Mouse (Mus musculus) intestine, postnatal 0 days (tissue): ENCODE results near the gene Zfp609. TPM values are rescaled to one million over a fixed set of nuclear protein-coding genes. Genes with fewer than 3 reads are reported as not detected.

Experiments used
- ATAC-seq: fragments of 200-750 bp; cut with Nextera tagmentation; 2 replicates; pipeline ENCODE4 v1.8.0; 2017; ENCODE audit warnings: mild to moderate bottlenecking, moderate TSS enrichment, moderate library complexity
- H3K27ac ChIP-seq: fragments of 300-500 bp; sonication (generic); 2 replicates; pipeline ENCODE4 v1.5.1; 2014; ENCODE audit warnings: mild to moderate bottlenecking, low read depth, low read length, moderate library complexity
- H3K27me3 ChIP-seq: fragments of 300-500 bp; sonication (generic); replicated peaks from 2 replicates; pipeline ENCODE4 v1.6.1; 2014; ENCODE audit warnings: low read length, mixed read lengths; ENCODE audit not compliant: control insufficient read depth, insufficient read depth
- H3K36me3 ChIP-seq: fragments of 300-500 bp; sonication (generic); 2 replicates; pipeline ENCODE4 v1.6.1; 2014; ENCODE audit warnings: mild to moderate bottlenecking, moderate library complexity; ENCODE audit not compliant: control insufficient read depth, insufficient read depth
- H3K4me1 ChIP-seq: fragments of 300-500 bp; sonication (generic); replicated peaks from 2 replicates; pipeline ENCODE4 v1.6.1; 2014; ENCODE audit warnings: antibody characterized with exemption, low read length, mixed read lengths; ENCODE audit not compliant: control insufficient read depth, insufficient read depth
- H3K4me2 ChIP-seq: fragments of 300-500 bp; sonication (generic); replicated peaks from 2 replicates; pipeline ENCODE4 v1.6.1; 2014; ENCODE audit warnings: low read depth, mild to moderate bottlenecking, moderate library complexity
- H3K4me3 ChIP-seq: fragments of 300-500 bp; sonication (generic); 2 replicates; pipeline ENCODE4 v1.5.1; 2014; ENCODE audit warnings: low read depth, low read length
- H3K9ac ChIP-seq: fragments of 300-500 bp; sonication (generic); 2 replicates; pipeline ENCODE4 v1.6.1; 2014; ENCODE audit warnings: mild to moderate bottlenecking, low read depth, low read length
- H3K9me3 ChIP-seq: fragments of 300-500 bp; sonication (generic); 2 replicates; pipeline ENCODE4 v1.6.1; 2016; ENCODE audit warnings: mixed run types; ENCODE audit not compliant: control insufficient read depth
- CTCF ChIP-seq: sonication (generic); IDR thresholded peaks from 2 replicates; pipeline ENCODE4 v1.5.1; 2016; ENCODE audit warnings: low read depth, mild to moderate bottlenecking, control low read depth, antibody characterized with exemption, moderate library complexity
- WGBS: fragments of 180-500 bp; shearing (Covaris S2); extraction: QIAGEN DNeasy Blood & Tissue Kit; methylation state at CpG from one replicate; pipeline ENCODE4 v1.1.7; 2014; 5-methylcytosine and 5-hydroxymethylcytosine counted together
- polyA plus RNA-seq: library from polyadenylated mRNA; unstranded; fragments of >200 nt; fragmentation: Nextera tagmentation; extraction: Ambion mirVana; gene quantifications from 2 replicates; pipeline ENCODE4 v1.2.1, GENCODE M21; 2015

The Zfp609 gene
- polyA plus RNA-seq, 1 experiment from 2014 or later = 3.1 TPM

DNA sequence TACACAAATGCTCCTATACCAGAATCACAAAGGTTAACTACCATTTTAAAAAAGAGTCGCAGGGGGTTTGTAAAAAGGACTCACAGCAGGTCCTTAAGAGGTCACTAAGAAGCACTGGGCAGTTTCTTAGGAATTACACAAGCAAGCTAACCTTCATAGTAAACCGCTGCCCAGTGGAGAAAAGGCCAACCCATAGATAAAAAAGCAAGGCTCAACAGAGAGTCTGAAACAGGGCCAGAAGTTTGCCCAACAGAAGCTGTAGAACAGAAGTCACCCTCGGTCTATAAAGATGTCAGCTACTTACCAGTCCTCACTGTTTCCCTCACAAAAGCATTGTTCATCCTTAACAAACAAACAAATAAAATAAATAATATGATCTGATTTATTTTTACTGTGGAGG is 100.9 kb downstream of the Zfp609 start:
- Histone ChIP-seq H3K27me3 (no peaks in the 10 kb centered on the region), H3K4me2 (no peak overlapping the region), H3K9ac (no peak overlapping the region), H3K27ac (no peak overlapping the region), H3K9me3 (no peaks in the 10 kb centered on the region), H3K4me1 (peaks cover 4% of the 10 kb centered on the region; the same call in 1 of the 2 replicates), H3K36me3 (peaks cover 14% of the 10 kb centered on the region), H3K4me3 (no peak overlapping the region)
- no peak for ATAC-seq
- WGBS = 93% methylated on average over 3 of the region's 3 CpGs
- no peak for TF ChIP-seq CTCF

DNA sequence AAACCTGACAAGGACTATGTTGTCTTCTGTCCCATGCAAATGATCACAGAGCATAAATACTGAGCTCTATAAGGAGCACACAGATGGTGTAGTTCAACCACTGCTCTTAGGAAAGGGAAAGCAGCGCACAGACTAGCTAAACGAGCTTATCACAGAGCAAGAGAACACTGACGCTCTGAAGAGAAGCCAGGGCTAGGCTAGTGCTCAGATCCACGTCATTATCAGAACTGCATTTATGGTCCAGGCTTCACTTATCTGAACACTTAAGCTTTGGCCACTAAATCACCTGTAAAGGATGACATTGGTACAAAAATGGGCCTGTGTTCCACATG is 102.1 kb downstream of the Zfp609 start:
- no peak for ATAC-seq
- H3K4me2 ChIP-seq = no peak overlapping the region
- no peaks in the 10 kb centered on the region for H3K9me3 ChIP-seq
- WGBS = 31% methylated on average over 4 of the region's 4 CpGs
- H3K4me1 ChIP-seq = peaks cover 8% of the 10 kb centered on the region
- H3K27me3 ChIP-seq = no peaks in the 10 kb centered on the region
- H3K4me3 ChIP-seq = no peak overlapping the region
- no peak overlapping the region for H3K9ac ChIP-seq
- no peak for TF ChIP-seq CTCF
- H3K36me3 ChIP-seq = peaks cover 9% of the 10 kb centered on the region; the same call in 1 of the 2 replicates
- no peak overlapping the region for H3K27ac ChIP-seq

DNA sequence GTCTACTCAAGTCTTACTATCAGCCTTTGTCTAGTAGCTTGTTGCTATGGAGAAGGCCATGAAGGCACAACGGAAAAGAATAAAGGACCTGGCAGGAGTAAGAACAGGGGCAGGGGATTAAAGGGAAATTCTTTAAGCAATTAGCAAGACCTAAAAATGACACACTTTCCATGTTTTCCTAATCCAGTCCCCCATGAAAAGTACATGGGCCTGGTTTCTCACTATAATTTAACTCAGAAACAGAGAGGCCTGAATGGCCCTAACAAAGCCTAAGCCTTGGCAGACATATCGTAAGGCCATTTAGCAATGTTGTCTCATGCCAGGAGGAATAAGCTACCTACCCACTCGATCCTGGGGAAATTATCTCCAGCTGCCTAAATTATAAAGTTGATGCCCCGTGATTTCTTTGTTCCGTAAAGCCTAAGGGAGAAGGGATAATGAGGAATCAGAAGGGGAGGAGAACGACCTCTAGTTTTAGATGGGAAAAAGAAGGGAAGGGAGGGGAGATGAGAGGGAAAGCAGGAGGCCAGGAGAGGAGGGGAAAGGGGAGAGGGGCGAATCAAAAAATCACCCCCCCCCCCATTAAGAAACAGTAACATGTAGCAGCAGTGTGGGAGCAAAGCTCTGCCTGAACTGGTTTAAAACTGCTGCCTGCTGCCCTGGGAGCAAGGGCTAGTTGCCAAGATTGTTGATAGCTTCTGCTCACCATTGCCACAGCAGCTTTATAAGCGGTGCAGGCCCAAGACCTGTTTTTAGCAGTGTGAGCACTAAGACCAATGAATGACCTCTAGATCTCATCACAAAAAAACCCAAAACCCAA is 102.7 kb downstream of the Zfp609 start:
- no peak for TF ChIP-seq CTCF
- ATAC-seq = no peak
- no peaks in the 10 kb centered on the region for H3K9me3 ChIP-seq
- H3K4me2 ChIP-seq = no peak overlapping the region
- H3K4me1 ChIP-seq = peaks cover 8% of the 10 kb centered on the region
- no peaks in the 10 kb centered on the region for H3K27me3 ChIP-seq
- H3K9ac ChIP-seq = no peak overlapping the region
- H3K4me3 ChIP-seq = no peak overlapping the region
- H3K27ac ChIP-seq = no peak overlapping the region
- 75% methylated on average over 8 of the region's 8 CpGs for WGBS
- H3K36me3 ChIP-seq = 0 out of 2 replicates have a peak, but pooled peaks cover 4% of the 10 kb centered on the region

DNA sequence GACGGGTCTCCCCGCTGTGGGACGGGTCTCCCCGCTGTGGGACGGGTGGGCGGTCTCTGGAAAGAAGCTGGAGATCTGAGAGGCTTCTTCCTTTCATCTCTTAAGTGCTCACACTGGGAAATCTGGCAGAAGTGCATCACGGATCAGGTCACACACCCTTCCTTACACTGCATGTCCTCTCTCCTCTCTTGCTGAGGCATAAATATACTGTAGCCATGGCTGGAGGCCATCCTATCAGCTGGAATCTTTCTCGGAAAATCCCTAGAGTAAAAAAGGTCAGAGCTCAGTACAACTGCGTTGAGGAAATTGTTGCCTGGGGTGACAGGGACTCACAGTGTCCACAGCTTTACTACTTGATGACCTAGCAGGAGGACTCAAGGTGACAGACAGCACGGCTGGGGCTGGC is 106.2 kb downstream of the Zfp609 start:
- Histone ChIP-seq H3K4me1 (peaks cover 8% of the 10 kb centered on the region), H3K9ac (no peak overlapping the region), H3K9me3 (no peaks in the 10 kb centered on the region), H3K27ac (no peak overlapping the region), H3K4me2 (0 out of 2 replicates have a peak overlapping the region, but pooled peaks have one; percentile 1), H3K27me3 (no peaks in the 10 kb centered on the region), H3K4me3 (no peak overlapping the region), H3K36me3 (no peaks in the 10 kb centered on the region)
- no peak for TF ChIP-seq CTCF
- whole genome bisulfite sequencing = 53% methylated on average over 10 of the region's 10 CpGs
- ATAC-seq = peak; percentile 41

DNA sequence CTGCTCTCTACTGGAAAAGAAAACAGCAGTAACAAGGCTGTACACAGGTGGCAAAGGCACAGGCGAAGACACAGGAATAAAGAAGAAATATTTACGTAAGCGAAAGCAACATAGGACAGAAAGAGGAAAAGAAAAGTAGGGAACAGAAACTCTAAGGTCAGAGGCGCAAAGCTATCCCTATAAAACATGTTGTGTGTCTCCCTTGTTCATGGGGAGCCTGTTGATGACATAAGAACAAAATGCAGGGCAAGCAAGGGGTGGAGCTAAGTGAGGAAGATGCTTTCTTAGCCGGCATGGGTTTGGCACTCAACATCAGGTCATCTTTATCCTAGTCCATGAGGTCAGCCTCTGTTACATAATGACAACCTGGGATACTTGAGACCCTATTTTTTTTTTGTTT is 109.2 kb downstream of the Zfp609 start:
- Histone ChIP-seq H3K9ac (no peak overlapping the region), H3K4me3 (no peak overlapping the region), H3K9me3 (no peaks in the 10 kb centered on the region), H3K36me3 (no peaks in the 10 kb centered on the region), H3K4me2 (no peak overlapping the region), H3K4me1 (peaks cover 8% of the 10 kb centered on the region), H3K27ac (no peak overlapping the region), H3K27me3 (no peaks in the 10 kb centered on the region)
- ATAC-seq = no peak
- no peak for TF ChIP-seq CTCF
- 86% methylated on average over 5 of the region's 5 CpGs for WGBS

DNA sequence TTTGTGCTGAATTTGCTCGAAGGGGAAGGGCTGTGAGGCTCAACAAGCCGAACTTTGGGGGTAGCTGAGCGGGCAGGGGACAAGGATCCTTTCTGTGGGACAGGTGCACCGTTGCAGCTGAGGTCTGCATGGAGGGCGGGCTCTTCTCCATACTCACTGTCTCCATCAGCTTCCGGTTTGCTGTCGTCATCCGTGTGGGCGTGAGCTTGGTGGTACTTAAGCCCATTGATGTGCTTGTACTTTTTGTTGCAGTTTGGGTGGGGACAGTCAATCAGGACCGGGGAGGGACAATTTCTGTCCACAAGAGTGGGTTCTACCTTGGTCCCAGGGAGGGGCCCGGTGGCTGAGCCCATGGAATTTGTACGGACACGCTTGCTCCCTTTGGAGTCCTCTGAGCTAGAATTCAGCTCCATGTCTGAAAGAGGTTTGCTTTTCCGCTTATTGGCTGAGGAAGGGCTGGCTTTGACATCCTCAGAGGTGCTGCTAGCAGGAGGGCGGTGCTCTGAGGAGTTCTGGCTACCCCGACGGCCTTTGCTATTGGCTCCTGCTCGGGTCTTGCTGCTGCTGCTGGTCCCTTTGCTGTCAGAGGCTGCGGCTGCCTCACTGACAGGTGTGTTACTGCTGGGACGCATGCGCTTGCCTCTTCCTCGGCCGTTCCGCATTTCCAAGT is 123.3 kb downstream of the Zfp609 start:
- Histone ChIP-seq H3K27ac (no peak overlapping the region), H3K9ac (no peak overlapping the region), H3K36me3 (peaks cover 50% of the 10 kb centered on the region), H3K27me3 (no peaks in the 10 kb centered on the region), H3K4me2 (no peak overlapping the region), H3K9me3 (no peaks in the 10 kb centered on the region), H3K4me1 (no peaks in the 10 kb centered on the region), H3K4me3 (no peak overlapping the region)
- ATAC-seq = no peak
- WGBS = 92% methylated on average over 24 of the region's 24 CpGs
- no peak for TF ChIP-seq CTCF
